Mouse (Mus musculus): ENCODE measurements around the gene Agap1. TPM values are rescaled to one million over a fixed set of nuclear protein-coding genes. Genes with fewer than 3 reads are reported as not detected.

The Agap1 gene
- polyA plus RNA-seq, 1 experiment from 2014 or later: 7.6 TPM

DNA sequence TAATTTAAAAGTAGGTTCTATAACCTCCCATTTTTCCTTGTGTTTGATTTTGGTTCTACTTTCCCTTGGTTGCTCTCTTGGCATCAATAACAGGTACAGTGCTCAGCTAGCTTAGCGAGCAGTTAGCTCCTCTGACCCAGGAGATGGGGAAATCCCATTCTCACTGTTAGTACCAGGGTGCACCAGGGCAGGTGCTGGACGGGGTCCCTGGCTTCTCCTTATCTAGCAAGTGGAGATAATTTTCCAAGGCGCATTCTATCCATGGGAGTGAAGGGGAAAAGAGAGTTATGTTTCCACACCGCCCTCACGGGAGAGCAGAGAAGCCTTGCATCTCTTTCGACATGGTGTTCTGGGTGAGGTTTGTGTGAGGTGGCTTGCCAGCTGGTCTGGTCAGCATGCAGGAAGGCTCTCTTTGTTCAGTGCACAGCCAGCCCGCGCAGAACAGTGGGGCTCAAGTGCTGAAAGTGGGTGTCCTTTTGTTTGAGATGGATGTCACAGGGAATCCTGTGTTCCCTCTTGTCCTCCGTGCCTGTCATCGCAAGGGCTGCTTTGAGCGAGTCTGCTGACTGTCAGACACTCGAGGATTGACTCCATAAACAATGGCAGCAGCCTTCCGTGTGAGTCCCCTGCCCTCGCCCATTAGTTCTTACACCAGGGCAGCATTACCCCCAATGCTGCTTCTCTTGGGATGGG is 132.5 kb downstream of the Agap1 start:
- Histone ChIP-seq H3K4me2 (ENCODE audit: low read depth, low read length) (no peak overlapping the region), H3K27me3 (ENCODE audit: control insufficient read depth, insufficient read depth, low read depth, low read length) (peaks cover 3% of the 10 kb centered on the region), H3K4me1 (replicated peaks; ENCODE audit: control insufficient read depth, insufficient read depth, low read length) (no peaks in the 10 kb centered on the region), H3K27ac (ENCODE audit: low read length) (no peak overlapping the region), H3K36me3 (ENCODE audit: control insufficient read depth, insufficient read depth, low read length) (no peaks in the 10 kb centered on the region), H3K9me3 (ENCODE audit: control insufficient read depth, low read length) (peaks cover 3% of the 10 kb centered on the region; the same call in 1 of the 2 replicates), H3K9ac (ENCODE audit: low read length) (no peak overlapping the region), H3K4me3 (ENCODE audit: low read length) (no peak overlapping the region)
- 52% methylated on average over 14 of the region's 14 CpGs for WGBS
- ATAC-seq (ENCODE audit: low read depth): peak; percentile 51; the same call in 1 of the 2 replicates

DNA sequence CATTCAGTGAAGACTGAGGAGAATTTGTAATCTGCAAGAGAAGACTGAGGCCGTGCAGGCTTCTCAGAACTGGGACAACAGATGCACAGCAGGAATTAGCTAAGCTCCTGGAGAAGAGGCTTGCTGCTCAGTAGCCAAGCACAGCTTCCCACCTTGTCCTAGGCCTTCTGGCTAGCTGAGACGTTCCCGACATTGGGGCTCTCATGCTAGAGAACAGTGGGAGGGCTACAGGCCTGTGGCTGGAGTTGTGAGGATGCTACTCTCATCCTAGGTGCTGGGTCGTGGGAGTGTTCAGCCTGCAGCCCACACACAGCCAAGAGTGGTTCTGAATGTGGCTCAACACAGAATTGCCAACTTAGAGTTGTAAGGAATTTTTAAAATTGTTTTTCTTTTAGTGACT is 133.5 kb downstream of the Agap1 start:
- Histone ChIP-seq H3K36me3 (ENCODE audit: control insufficient read depth, insufficient read depth, low read length) (no peaks in the 10 kb centered on the region), H3K27me3 (ENCODE audit: control insufficient read depth, insufficient read depth, low read depth, low read length) (no peaks in the 10 kb centered on the region), H3K4me2 (ENCODE audit: low read depth, low read length) (no peak overlapping the region), H3K9me3 (ENCODE audit: control insufficient read depth, low read length) (peaks cover 3% of the 10 kb centered on the region; the same call in 1 of the 2 replicates), H3K9ac (ENCODE audit: low read length) (no peak overlapping the region), H3K4me1 (replicated peaks; ENCODE audit: control insufficient read depth, insufficient read depth, low read length) (no peaks in the 10 kb centered on the region), H3K4me3 (ENCODE audit: low read length) (no peak overlapping the region), H3K27ac (ENCODE audit: low read length) (no peak overlapping the region)
- ATAC-seq (ENCODE audit: low read depth): no peak
- WGBS: 69% methylated on average over 4 of the region's 4 CpGs

DNA sequence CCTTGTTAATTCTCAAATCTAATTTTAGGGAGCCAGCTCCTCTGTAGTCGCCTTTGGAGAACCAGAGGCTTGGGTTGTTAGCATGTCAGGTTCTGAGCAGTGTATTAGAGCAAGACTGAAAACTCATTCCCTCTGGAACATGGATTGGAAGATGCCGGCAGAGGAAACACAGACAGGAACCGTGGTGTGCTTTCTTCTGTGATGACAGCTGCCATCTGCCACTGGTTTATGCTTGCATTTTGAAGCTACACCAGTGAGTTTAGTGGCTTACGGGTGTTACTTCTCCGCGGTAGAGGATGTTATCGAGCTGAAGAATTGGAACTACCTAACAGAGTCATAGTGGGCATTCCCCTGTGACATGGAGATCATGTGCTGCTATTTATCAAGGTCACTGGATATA is 136.4 kb downstream of the Agap1 start:
- no peak overlapping the region for H3K4me3 ChIP-seq (ENCODE audit: low read length)
- no peak for ATAC-seq (ENCODE audit: low read depth)
- no peaks in the 10 kb centered on the region for H3K27me3 ChIP-seq (ENCODE audit: control insufficient read depth, insufficient read depth, low read depth, low read length)
- no peak overlapping the region for H3K4me2 ChIP-seq (ENCODE audit: low read depth, low read length)
- no peaks in the 10 kb centered on the region for H3K36me3 ChIP-seq (ENCODE audit: control insufficient read depth, insufficient read depth, low read length)
- peaks cover 11% of the 10 kb centered on the region for H3K4me1 ChIP-seq (replicated peaks; ENCODE audit: control insufficient read depth, insufficient read depth, low read length)
- no peak overlapping the region for H3K9ac ChIP-seq (ENCODE audit: low read length)
- peaks cover 3% of the 10 kb centered on the region; the same call in 1 of the 2 replicates for H3K9me3 ChIP-seq (ENCODE audit: control insufficient read depth, low read length)
- H3K27ac ChIP-seq (ENCODE audit: low read length): no peak overlapping the region
- 89% methylated on average over 7 of the region's 7 CpGs for WGBS

DNA sequence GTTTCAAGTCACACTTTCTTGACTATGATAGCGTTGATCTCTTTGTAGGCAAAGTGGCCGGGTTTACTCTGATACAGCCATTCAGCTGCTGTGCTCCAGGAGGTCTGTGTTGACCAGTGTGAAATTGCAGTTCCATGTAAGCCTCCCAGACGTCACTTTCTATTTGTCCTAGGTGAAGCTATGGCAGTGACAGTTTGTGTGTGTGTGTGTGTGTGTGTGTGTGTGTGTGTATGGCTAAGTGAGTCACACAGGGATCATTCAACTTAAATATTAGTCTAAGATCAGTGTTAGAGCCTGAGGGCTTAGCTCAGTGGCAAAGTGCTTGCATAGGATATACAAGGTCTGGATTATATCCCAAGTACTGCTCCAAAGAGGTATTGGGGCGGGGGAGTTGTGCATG is 138.6 kb downstream of the Agap1 start:
- Histone ChIP-seq H3K9ac (ENCODE audit: low read length) (no peak overlapping the region), H3K4me3 (ENCODE audit: low read length) (no peak overlapping the region), H3K9me3 (ENCODE audit: control insufficient read depth, low read length) (peaks cover 3% of the 10 kb centered on the region; the same call in 1 of the 2 replicates), H3K27ac (ENCODE audit: low read length) (no peak overlapping the region), H3K27me3 (ENCODE audit: control insufficient read depth, insufficient read depth, low read depth, low read length) (no peaks in the 10 kb centered on the region), H3K36me3 (ENCODE audit: control insufficient read depth, insufficient read depth, low read length) (no peaks in the 10 kb centered on the region), H3K4me2 (ENCODE audit: low read depth, low read length) (no peak overlapping the region), H3K4me1 (replicated peaks; ENCODE audit: control insufficient read depth, insufficient read depth, low read length) (peaks cover 11% of the 10 kb centered on the region)
- ATAC-seq (ENCODE audit: low read depth): no peak
- 60% methylated on average over 4 of the region's 4 CpGs for WGBS

DNA sequence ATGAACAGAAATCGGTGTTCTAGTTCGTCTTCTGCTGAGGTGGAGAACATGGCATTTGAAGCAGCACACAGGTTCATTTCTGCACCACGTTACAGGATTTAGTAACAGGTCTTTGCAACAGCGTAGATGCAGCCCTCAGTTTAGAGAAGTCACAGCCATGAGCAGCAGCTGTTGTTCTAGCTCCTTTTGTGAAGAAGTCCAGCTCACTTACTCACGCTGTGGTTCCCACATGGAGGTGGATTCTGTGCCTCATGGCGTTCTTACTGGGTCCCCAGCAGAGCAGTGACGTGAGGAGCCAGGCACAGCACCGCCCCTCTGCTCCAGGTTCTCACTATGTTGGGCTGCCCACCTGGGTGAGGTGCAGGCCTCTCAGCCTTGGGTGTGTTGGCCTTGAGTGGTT is 140.4 kb downstream of the Agap1 start:
- Histone ChIP-seq H3K4me1 (replicated peaks; ENCODE audit: control insufficient read depth, insufficient read depth, low read length) (peaks cover 11% of the 10 kb centered on the region), H3K27ac (ENCODE audit: low read length) (no peak overlapping the region), H3K4me2 (ENCODE audit: low read depth, low read length) (no peak overlapping the region), H3K27me3 (ENCODE audit: control insufficient read depth, insufficient read depth, low read depth, low read length) (no peaks in the 10 kb centered on the region), H3K9ac (ENCODE audit: low read length) (no peak overlapping the region), H3K9me3 (ENCODE audit: control insufficient read depth, low read length) (peaks cover 3% of the 10 kb centered on the region; the same call in 1 of the 2 replicates), H3K36me3 (ENCODE audit: control insufficient read depth, insufficient read depth, low read length) (no peaks in the 10 kb centered on the region), H3K4me3 (ENCODE audit: low read length) (no peak overlapping the region)
- WGBS: 83% methylated on average over 8 of the region's 8 CpGs
- no peak for ATAC-seq (ENCODE audit: low read depth)

DNA sequence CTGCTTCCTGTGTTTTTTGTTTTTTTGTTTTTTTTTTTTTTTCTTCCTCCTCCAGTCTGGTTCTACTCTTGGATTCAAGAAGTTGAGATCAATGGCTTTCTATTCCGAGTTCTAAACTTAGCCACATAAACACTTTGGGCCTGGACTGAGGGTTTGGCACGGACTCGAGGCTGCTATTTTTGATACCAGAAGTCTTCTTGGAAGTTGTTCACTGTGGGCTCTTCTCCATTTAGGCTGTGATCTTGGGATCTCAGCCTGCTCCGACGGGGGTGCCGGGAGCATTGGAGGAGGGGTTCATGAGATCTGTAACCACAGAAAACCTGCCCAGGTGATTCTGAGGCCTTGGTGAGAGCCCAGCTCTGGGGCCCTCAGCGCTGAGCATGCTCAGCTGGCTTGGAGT is 140.8 kb downstream of the Agap1 start:
- Histone ChIP-seq H3K4me3 (ENCODE audit: low read length) (no peak overlapping the region), H3K4me1 (replicated peaks; ENCODE audit: control insufficient read depth, insufficient read depth, low read length) (peaks cover 11% of the 10 kb centered on the region), H3K9ac (ENCODE audit: low read length) (no peak overlapping the region), H3K27me3 (ENCODE audit: control insufficient read depth, insufficient read depth, low read depth, low read length) (no peaks in the 10 kb centered on the region), H3K9me3 (ENCODE audit: control insufficient read depth, low read length) (peaks cover 3% of the 10 kb centered on the region; the same call in 1 of the 2 replicates), H3K36me3 (ENCODE audit: control insufficient read depth, insufficient read depth, low read length) (no peaks in the 10 kb centered on the region), H3K4me2 (ENCODE audit: low read depth, low read length) (no peak overlapping the region), H3K27ac (ENCODE audit: low read length) (no peak overlapping the region)
- 71% methylated on average over 7 of the region's 7 CpGs for WGBS
- ATAC-seq (ENCODE audit: low read depth): no peak

DNA sequence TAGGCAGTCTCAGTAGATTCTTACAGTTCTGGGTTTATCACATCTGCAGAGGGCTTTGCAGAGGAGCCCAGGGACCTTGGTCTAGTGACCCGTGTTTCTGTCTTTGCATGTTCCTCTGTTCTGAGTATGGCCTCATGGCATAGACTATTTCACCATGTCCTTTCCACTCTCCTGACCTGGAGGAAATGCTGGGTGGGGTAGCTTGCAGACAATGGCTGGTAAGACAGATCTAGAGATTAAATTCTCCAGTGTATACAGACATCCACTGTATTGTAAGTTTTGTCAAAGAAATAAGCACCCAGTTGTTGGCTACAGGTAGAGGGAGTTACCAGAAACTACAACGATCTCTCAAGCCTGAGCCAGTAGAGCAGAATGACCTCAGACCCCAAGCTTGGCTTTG is 141.6 kb downstream of the Agap1 start:
- H3K27me3 ChIP-seq (ENCODE audit: control insufficient read depth, insufficient read depth, low read depth, low read length): no peaks in the 10 kb centered on the region
- 74% methylated on average over 2 of the region's 2 CpGs for WGBS
- H3K9me3 ChIP-seq (ENCODE audit: control insufficient read depth, low read length): peaks cover 3% of the 10 kb centered on the region; the same call in 1 of the 2 replicates
- ATAC-seq (ENCODE audit: low read depth): no peak; the same call in 1 of the 2 replicates
- H3K4me2 ChIP-seq (ENCODE audit: low read depth, low read length): no peak overlapping the region
- H3K4me3 ChIP-seq (ENCODE audit: low read length): no peak overlapping the region
- no peaks in the 10 kb centered on the region for H3K36me3 ChIP-seq (ENCODE audit: control insufficient read depth, insufficient read depth, low read length)
- H3K9ac ChIP-seq (ENCODE audit: low read length): no peak overlapping the region
- H3K27ac ChIP-seq (ENCODE audit: low read length): no peak overlapping the region
- peaks cover 11% of the 10 kb centered on the region for H3K4me1 ChIP-seq (replicated peaks; ENCODE audit: control insufficient read depth, insufficient read depth, low read length)

DNA sequence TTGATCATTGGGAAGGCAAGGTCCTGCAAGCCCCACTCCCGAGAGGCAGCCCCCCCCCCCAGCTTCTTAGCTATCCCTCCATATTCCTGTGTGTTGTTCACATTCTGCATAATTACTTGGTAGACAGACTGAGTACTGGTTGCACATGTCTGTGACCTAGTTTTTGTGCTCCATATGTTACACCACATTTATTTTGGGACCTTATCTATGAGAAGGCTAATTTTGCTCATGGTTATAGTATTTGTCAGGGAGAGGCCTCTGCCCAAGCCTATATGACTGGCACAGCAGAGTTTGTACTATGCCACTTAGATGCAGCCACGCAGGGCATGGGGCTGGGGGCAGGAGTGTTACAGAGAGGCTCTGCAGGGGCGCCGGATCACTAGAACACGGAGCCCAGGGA is 144.3 kb downstream of the Agap1 start:
- Histone ChIP-seq H3K27me3 (ENCODE audit: control insufficient read depth, insufficient read depth, low read depth, low read length) (no peaks in the 10 kb centered on the region), H3K27ac (ENCODE audit: low read length) (no peak overlapping the region), H3K4me1 (replicated peaks; ENCODE audit: control insufficient read depth, insufficient read depth, low read length) (peaks cover 11% of the 10 kb centered on the region), H3K36me3 (ENCODE audit: control insufficient read depth, insufficient read depth, low read length) (no peaks in the 10 kb centered on the region), H3K4me3 (ENCODE audit: low read length) (no peak overlapping the region), H3K4me2 (ENCODE audit: low read depth, low read length) (no peak overlapping the region), H3K9me3 (ENCODE audit: control insufficient read depth, low read length) (no peaks in the 10 kb centered on the region), H3K9ac (ENCODE audit: low read length) (no peak overlapping the region)
- WGBS: 77% methylated on average over 5 of the region's 5 CpGs
- ATAC-seq (ENCODE audit: low read depth): no peak

DNA sequence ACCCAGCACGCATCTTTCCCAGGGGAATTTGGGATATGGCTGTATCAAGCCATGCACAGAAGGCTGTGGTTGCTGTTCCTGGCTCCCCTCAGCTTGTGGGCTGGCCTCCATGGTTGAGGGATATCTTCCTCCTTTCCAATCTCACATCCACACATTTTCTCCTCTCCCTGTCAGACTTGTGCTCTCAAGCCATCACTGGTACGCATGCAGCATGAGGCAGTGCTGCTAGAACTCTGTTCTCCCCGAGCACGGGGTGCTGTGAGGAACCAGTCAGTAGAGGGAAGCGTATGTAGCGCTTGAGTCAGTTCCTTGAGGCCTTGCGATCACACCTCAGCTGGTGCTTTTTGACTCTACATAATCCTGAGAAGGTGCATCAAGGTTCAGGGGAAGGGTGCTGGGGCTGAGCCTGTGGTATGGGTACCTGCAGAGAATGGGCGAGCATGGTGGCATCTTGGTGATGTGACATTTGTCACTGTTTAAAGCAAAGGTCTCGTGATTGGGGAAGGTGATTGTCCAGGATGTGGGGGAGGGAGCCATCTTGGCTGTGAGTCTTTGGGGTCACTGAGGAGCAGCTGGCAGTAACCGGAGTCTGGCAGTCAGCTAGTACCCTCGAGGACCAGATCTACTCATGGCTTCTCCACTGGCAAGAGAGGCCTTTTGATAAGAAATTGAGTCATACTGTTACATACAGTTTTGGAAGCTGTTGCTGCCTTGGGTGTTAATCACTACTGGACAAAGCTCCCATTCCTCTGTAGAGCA is 145.6 kb downstream of the Agap1 start:
- Histone ChIP-seq H3K9me3 (ENCODE audit: control insufficient read depth, low read length) (no peaks in the 10 kb centered on the region), H3K27ac (ENCODE audit: low read length) (no peak overlapping the region), H3K36me3 (ENCODE audit: control insufficient read depth, insufficient read depth, low read length) (no peaks in the 10 kb centered on the region), H3K4me2 (ENCODE audit: low read depth, low read length) (no peak overlapping the region), H3K4me3 (ENCODE audit: low read length) (no peak overlapping the region), H3K9ac (ENCODE audit: low read length) (no peak overlapping the region), H3K27me3 (ENCODE audit: control insufficient read depth, insufficient read depth, low read depth, low read length) (no peaks in the 10 kb centered on the region), H3K4me1 (replicated peaks; ENCODE audit: control insufficient read depth, insufficient read depth, low read length) (peaks cover 4% of the 10 kb centered on the region; the same call in 1 of the 2 replicates)
- WGBS: 70% methylated on average over 11 of the region's 11 CpGs
- no peak for ATAC-seq (ENCODE audit: low read depth)

All from lung, embryonic 16.5 days (tissue).